Mouse (Mus musculus) olfactory bulb, adult 2 months (tissue): ENCODE results near the gene Hnrnph3.

Experiments
- CTCF ChIP-seq: fragments of 200-500 bp; IDR thresholded peaks from 2 replicates; pipeline ENCODE4 v1.5.1; 2012; ENCODE audit warnings: low read depth, mild to moderate bottlenecking, low read length, moderate library complexity; ENCODE audit not compliant: insufficient read depth
- POLR2A ChIP-seq: fragments of 200-500 bp; IDR thresholded peaks from 2 replicates; pipeline ENCODE4 v1.6.1; 2012; ENCODE audit warnings: mild to moderate bottlenecking, low read depth, low read length, moderate library complexity; ENCODE audit not compliant: insufficient read depth

DNA sequence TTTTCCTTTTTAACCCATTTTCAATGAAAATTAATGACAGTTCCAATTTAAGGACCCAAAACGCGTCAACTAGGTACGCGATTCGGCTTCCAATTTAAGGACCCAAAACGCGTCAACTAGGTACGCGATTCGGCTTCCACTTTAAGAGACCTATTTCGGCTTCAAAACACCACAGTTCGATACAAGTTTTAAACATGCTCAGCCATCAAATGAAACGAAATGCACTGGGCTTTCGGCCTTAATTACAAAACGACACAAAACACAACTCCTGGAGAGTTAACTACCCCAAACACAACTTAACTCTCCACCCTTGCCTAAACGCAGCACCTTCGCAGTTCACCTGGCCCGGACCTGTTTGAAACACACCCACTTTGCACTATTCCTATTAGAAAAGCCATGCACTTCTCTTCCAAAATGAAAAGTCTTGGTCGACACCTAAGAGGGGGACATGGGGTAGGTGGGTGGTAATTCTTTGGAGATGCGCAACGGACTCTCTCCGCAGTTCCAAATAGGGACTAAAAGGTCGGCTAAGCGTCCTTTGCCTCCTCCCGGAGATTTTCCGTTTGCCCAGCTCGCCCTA is 1.4 kb downstream of the Hnrnph3 start:
- TF ChIP-seq CTCF = no peak
- TF ChIP-seq POLR2A = no peak
